Mouse (Mus musculus): Measurements from ENCODE around the gene Ror1.

Ror1 gene

DNA sequence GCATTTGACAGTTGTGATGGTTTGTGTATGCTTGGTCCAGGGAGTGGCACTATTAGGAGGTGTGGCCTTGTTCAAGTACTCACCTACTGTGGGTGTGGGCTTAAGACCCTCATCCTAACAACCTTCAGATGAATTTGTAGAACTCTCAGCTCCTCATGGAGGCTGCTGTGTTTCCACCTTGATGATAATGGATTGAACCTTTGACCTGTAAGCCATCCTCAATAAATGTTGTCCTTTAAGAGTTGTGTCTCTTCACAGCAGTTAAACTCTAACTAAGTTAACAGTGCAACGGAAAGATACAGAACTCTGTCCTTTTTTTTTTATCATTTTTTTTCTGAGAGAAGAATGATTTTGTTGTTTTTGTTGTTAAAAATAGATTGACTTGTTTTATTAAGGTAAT is 23.8 kb downstream of the Ror1 start:
- DNase-seq, result no peak

DNA sequence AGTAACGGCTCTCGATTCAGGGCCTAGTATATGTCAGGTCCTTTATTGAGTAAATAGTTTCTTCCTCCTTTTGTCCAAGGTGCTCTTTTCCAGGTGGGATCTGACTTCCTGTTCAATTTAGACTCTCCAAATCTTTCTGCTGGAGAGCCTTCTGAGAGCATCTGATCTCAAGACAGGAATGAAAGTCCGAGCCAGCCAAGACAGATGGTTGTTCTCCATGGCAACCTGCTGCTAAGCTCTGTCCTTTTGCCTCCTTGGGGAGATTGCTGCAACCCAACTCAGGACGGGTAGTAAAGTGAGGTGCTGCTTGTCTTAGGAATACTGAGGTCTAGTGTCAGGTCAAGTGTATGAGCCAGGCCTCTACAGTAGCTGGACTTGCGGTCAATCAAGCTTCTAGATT is 25.0 kb downstream of the Ror1 start:
- DNase-seq, result no peak

DNA sequence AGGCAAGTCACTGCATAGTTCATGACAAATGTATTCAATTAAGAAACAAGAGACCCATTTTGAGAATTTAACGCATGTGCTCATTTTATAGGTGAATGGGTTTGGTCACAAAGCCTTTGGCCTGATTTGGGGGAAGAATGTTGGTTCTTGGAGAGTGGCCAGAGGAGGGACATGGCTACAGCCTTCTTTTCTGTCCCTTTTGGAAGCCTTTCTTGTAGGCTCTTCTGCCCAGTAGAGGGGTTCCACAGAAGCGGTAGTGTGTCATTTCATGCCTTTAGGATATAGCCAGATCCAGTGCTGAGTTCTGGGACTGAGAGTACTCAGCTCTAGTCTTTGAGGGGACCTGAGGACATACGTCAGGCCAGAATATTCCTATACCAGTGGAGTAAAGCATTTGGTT is 26.8 kb downstream of the Ror1 start:
- no peak for DNase-seq

- no peak for DNase-seq
These were observed 27.9 kb downstream of the Ror1 start for GRCm38 (mm10) chr4:100123519-100123918.

- no peak for DNase-seq
These were observed 28.5 kb downstream of the Ror1 start for GRCm38 (mm10) chr4:100124056-100124455.

GRCm38 (mm10) chr4:100124935-100125334 is 29.3 kb downstream of the Ror1 start:
- no peak for DNase-seq

- no peak for DNase-seq
These were observed 31.1 kb downstream of the Ror1 start for GRCm38 (mm10) chr4:100126531-100127310.

GRCm38 (mm10) chr4:100128026-100128922 is 32.7 kb downstream of the Ror1 start:
- no peak for DNase-seq

- DNase-seq, result no peak
These were observed 33.6 kb downstream of the Ror1 start for GRCm38 (mm10) chr4:100129201-100129600.

DNA sequence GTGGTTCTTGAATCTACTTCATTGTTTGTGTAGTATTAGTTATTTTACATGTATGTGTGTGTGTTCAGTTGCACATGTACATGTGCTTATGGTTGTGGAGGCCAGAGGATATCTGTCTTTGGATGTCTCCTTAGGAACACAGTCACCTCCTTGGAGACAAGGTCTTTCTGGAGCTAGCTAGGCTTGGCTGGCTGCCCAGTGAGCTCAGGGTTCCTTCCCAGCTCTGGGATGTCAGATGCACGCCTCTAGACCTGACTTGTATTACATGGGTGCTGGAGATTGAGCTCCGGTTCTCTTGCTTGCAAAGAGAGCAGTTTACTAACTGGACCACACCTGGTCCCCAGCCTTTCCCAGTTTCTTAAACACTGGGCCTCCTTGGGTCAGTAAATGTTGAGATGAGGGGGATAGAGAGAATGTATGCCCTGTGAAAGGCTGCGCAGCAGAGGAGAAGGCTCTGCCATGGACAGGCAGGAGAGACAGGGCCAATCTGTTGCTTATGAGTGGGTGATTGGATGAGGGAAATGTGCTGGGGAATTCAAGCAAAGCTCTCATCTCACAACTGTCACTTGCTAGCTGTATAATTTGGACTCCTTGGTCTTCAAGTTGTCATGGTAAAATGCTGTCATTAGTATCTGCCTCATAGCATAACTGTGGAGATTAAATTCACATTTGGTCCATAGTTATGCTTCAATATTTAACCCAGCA is 35.3 kb downstream of the Ror1 start:
- DNase-seq, result no peak

- DNase-seq, result no peak
These were observed 35.9 kb downstream of the Ror1 start for GRCm38 (mm10) chr4:100131488-100131887.

DNA sequence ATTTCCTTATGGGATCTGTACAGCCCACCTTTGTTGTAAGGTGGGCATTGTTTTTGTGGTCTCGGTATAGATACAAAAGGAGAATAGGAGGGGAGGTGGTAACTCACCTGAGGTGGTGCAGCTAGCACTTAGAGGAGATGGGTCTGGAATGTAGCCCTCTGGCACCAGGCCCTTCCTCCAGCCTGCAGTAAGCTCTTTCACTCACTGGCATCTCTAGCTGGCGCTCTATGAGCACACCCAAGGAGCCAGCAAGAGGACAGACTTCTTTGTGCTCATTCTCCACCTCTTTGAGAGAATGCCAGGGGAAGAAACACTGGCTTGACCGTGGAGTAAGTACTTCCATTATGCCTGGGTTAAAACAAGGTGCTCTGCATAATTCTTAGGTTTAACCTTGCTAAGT is 36.7 kb downstream of the Ror1 start:
- no peak for DNase-seq

GRCm38 (mm10) chr4:100136046-100136445 is 40.5 kb downstream of the Ror1 start:
- no peak for DNase-seq

DNA sequence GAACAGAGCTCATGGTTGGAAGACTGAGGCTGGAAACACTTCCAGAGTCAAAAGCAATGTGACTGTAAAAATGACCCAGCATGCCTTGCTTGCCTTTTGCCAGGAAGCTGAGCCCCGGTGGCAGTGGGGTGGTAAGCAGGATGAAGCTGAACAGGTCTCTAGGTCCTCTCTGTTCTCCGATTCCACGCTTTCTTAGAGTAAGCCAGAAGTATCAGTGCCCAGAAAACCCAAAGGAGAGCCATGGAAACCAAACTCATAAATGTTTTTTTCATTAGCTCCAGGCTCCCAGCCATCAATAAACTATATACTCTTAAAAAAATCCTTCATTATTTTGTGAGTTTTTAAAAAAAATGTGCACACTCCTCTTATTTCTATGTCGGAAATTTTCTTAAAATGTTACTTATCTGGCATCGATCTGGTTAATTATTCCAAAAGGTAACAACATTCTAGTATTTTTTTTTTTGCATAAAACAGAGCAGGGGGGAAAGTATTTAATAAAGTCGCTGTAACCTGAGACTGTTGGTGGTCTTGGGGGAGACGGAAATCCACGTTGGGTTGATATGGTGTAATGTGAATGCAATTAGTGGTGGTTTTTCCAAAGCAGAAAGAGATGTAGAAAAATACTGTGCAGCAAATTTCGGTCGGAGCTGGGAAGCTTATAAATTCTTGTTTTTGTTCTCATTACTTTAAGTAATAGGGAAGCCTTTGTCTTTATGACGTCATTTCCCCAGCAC is 41.7 kb downstream of the Ror1 start:
- DNase-seq, result no peak

DNA sequence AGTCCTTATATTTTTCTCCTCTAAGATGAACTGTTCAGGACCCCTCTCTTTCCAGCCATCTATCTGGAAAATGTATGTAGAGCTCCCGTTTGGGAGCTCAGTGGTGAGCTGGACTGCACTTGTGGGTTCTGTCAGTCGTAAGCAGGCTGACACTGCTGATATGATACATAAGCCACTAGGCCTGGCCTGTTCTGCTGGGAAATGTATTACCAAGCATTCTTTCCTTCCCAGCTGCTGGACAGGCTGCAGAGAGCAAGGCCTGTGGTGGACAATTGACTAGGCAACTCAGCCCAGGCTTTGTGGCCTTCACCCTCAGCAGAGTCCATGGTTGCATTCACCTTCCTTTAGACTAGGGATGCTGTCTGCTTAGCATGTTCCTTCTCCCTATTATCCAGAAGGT is 46.0 kb downstream of the Ror1 start:
- DNase-seq, result no peak

DNA sequence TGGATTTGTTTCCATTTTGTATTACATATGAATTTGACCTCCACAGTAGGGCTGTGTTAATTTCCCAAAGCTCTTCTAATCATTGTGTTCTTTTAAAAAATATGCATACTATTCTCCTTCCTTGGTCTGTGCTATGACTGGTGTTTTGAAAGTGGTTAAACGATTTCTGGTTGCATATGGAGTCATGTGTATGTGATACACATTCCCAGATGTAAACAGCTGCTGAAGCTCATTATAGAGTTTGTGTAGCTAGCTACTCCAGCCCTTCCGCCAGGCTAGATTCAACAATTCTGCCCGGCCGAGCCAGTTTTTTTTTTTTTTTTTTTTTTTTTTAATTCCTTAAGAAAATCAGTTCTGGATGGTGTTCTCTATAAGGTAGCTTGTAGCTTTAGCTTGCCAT is 49.2 kb downstream of the Ror1 start:
- DNase-seq, result no peak

- DNase-seq, result no peak
These were observed 55.2 kb downstream of the Ror1 start for GRCm38 (mm10) chr4:100150797-100151196.

- DNase-seq, result no peak
These were observed 59.1 kb downstream of the Ror1 start for GRCm38 (mm10) chr4:100154560-100155130.

DNA sequence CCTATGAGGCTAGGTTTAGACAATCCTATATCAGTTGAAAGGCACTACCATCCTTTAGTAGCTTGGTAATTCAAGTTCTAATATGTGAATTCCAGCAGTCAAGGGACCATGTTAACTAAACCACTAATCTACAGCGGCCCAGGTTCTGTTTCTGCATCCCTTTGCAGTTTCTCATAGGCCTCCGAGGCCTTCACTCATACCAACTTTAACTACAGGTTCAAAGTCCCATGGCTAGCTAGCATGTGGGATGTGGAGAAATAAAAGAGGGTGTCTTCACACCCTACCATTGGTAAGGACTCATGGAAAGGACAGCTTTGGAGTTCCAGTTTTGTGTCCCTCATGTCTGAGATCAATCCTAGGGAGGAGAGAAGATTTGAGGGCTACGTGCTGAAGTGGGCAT is 60.1 kb downstream of the Ror1 start:
- no peak for DNase-seq

GRCm38 (mm10) chr4:100158401-100158800 is 62.8 kb downstream of the Ror1 start:
- no peak for DNase-seq

GRCm38 (mm10) chr4:100160156-100160555 is 64.6 kb downstream of the Ror1 start:
- DNase-seq, result no peak

DNA sequence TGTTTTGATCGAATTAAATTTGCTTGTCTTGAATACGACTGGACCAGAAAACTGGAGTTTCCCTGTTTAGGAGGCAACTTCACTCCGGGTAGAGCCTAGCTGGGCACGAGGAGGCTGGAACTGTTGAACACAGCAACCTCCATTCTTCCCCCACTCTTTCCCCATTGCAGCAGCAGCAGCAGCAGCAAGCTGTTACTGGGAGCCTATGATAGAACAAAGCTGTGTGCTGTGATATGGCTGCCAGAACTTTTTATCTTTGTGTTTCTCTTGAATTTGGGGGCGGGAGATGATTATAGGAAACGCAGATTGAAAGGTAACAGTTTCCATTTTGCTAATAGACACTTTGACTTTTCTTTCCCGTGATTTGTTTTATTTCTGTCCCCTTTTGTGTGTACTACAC is 70.2 kb downstream of the Ror1 start:
- no peak for DNase-seq

Measured in thymus, postnatal 25 days (tissue).